Mouse (Mus musculus) liver, embryonic 14.5 days (tissue): Measurements from ENCODE around the gene Hipk3.

Experiments
- CTCF ChIP-seq: IDR thresholded peaks from 2 replicates; pipeline ENCODE4 v1.5.1; 2016; ENCODE audit warnings: antibody characterized with exemption, low read depth, control low read depth
- EP300 ChIP-seq: IDR thresholded peaks from 2 replicates; pipeline ENCODE4 v1.6.1; 2016; ENCODE audit warnings: antibody characterized with exemption, low read depth

DNA sequence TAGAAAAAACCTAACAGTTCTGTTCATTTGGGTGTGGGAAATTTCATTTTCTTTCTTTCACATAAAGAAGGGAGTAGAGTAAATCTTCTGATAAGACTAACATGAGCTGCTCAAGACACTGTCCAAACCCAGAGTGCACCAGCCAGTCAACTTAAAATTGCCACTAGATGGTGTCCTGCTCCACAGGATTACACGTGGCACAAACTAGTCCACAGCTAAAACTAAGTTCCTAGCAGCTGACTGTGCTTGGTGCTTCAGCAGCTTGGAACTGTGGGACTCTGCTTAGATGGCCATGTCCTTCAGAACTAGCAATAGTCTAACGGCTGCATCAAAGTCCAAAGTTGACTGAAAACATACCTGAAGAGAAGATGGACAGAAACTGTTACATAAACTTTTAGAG lies 49.5 kb downstream of the Hipk3 start:
- TF ChIP-seq CTCF (peak; percentile 77), EP300 (no peak)
